Comparison of ENCODE assay signal across 9 mouse cellular contexts in genomic region chr13:21158785-21159474, GRCm38 (mm10). TPM values are rescaled to one million over a fixed set of nuclear protein-coding genes. Genes with fewer than 3 reads are reported as not detected.
DNase-seq lines count a peak whose midpoint lies in the region; ATAC-seq lines count a peak whose summit lies in the region.
"Had no signal": no experiment of that assay in that cellular context is flagged by ENCODE, and none has a peak within 500 bp of the region (broad histone marks: within the 10 kb centered on the region; RNA-seq: fewer than 3 reads in every experiment).

No protein-coding gene starts in this region.

- no peaks in the 10 kb centered on the region for H3K9me3 ChIP-seq in heart, embryonic 14.5 days (ENCODE audit: control insufficient read depth, low read length)
- H3K9me3 ChIP-seq in neural tube, embryonic 14.5 days (ENCODE audit: control insufficient read depth, low read length): no peaks in the 10 kb centered on the region

- peak overlapping the region; percentile 92 for H3K4me2 ChIP-seq in heart, embryonic 14.5 days (ENCODE audit: low read length)
- H3K4me2 ChIP-seq in neural tube, embryonic 14.5 days (ENCODE audit: low read depth, low read length): peak overlapping the region; percentile 94

- peak overlapping the region; percentile 76 for H3K9ac ChIP-seq in heart, embryonic 14.5 days (ENCODE audit: low read length)
- peak overlapping the region; percentile 47; the same call in 1 of the 2 replicates for H3K9ac ChIP-seq in neural tube, embryonic 14.5 days (replicated peaks; ENCODE audit: low read depth, low read length)

- DNase-seq in CD8-positive naive resting alpha-beta T cell, adult 2 months (ENCODE audit: low read depth in 2 of 2, low spot score in 2 of 2): peak; percentile 82 to 90
- peak; percentile 95 for DNase-seq in brain, adult 2 months (ENCODE audit: low read depth, low spot score)
- peak; percentile 89 for DNase-seq in kidney, postnatal 14 days
- DNase-seq in lung, adult 18-20 months: peak; percentile 89 to 91
- peak; percentile 76 for DNase-seq in testis, postnatal 14 days (ENCODE audit: low spot score)

- H3K36me3 ChIP-seq in heart, embryonic 14.5 days (ENCODE audit: control insufficient read depth, insufficient read depth, low read length): no peaks in the 10 kb centered on the region
- H3K36me3 ChIP-seq in neural tube, embryonic 14.5 days (ENCODE audit: control insufficient read depth, insufficient read depth, low read length): no peaks in the 10 kb centered on the region

- WGBS in heart, embryonic 14.5 days: under 1% methylated on average over 19 of the region's 19 CpGs
- under 1% methylated on average over 19 of the region's 19 CpGs for WGBS in neural tube, embryonic 14.5 days

- peak overlapping the region; percentile 22 to 30; a peak in 3 of 4 replicates for H3K27ac ChIP-seq in heart, embryonic 14.5 days (replicated peaks in 1 of 2; ENCODE audit: control insufficient read depth in 1 of 2, insufficient read depth in 1 of 2, low read depth in 2 of 2, low read length in 2 of 2)
- H3K27ac ChIP-seq in neural tube, embryonic 14.5 days (ENCODE audit: low read depth, low read length): no peak overlapping the region

- H3K4me3 ChIP-seq in heart, embryonic 14.5 days (ENCODE audit: control insufficient read depth in 1 of 2, insufficient read depth in 1 of 2, low read depth in 1 of 2, low read length in 2 of 2): peak overlapping the region; percentile 74 to 79
- peak overlapping the region; percentile 65 for H3K4me3 ChIP-seq in neural tube, embryonic 14.5 days (ENCODE audit: low read depth, low read length)

- ATAC-seq in erythroblast, adult 5-6 weeks (replicated peaks; ENCODE audit: low FRiP score, poor library complexity, severe bottlenecking): peak; percentile 46; the same call in 1 of the 2 replicates
- no peak for ATAC-seq in heart, embryonic 14.5 days (ENCODE audit: insufficient number of reproducible peaks, insufficient read depth, low FRiP score, low read depth)
- peak; percentile 32; the same call in 1 of the 2 replicates for ATAC-seq in neural tube, embryonic 14.5 days (ENCODE audit: low read depth)

- H3K4me1 ChIP-seq in heart, embryonic 14.5 days (ENCODE audit: control insufficient read depth in 2 of 2, insufficient read depth in 2 of 2, low read length in 2 of 2): no peaks in the 10 kb centered on the region
- 0 out of 2 replicates have a peak, but pooled peaks cover 4% of the 10 kb centered on the region for H3K4me1 ChIP-seq in neural tube, embryonic 14.5 days (ENCODE audit: control insufficient read depth, insufficient read depth, low read length)

- H3K27me3 ChIP-seq in heart, embryonic 14.5 days (ENCODE audit: control insufficient read depth, insufficient read depth, low read length): no peaks in the 10 kb centered on the region
- H3K27me3 ChIP-seq in neural tube, embryonic 14.5 days (ENCODE audit: control insufficient read depth, insufficient read depth, low read length): no peaks in the 10 kb centered on the region

RNA-seq across cellular contexts. Expression of gene Olfr1368, which starts 13.3 kb away (rescaled TPM):
- total RNA-seq in erythroblast, adult 5-6 weeks (2015; ENCODE audit: low replicate concordance): not detected in 2 replicates
- not detected in 2 replicates for total RNA-seq in erythroblast, adult 5-6 weeks (2017; ENCODE audit: low replicate concordance)
- polyA plus RNA-seq in heart, embryonic 14.5 days (2014; fragmentation: Nextera tagmentation; extraction: Ambion mirVana): not detected in 2 replicates
- polyA plus RNA-seq in neural tube, embryonic 14.5 days (2014; fragmentation: Nextera tagmentation; extraction: Ambion mirVana): not detected in 2 replicates
- polyA plus RNA-seq: gonadal fat pad, adult 2 months had no signal

RNA-seq across cellular contexts. Expression of gene Trim27, which starts 20.3 kb away (rescaled TPM):
- 11.9 and 18.4 TPM in 2 replicates for total RNA-seq in erythroblast, adult 5-6 weeks (2015; ENCODE audit: low replicate concordance)
- 37.4 and 42.5 TPM in 2 replicates for total RNA-seq in erythroblast, adult 5-6 weeks (2017; ENCODE audit: low replicate concordance)
- 71.9 and 80.1 TPM in 2 replicates for polyA plus RNA-seq in heart, embryonic 14.5 days (2014; fragmentation: Nextera tagmentation; extraction: Ambion mirVana)
- polyA plus RNA-seq in neural tube, embryonic 14.5 days (2014; fragmentation: Nextera tagmentation; extraction: Ambion mirVana): 68.2 and 87.9 TPM in 2 replicates

RNA-seq across cellular contexts. Expression of gene Olfr263, which starts 29.5 kb away (rescaled TPM):
- not detected in 2 replicates for total RNA-seq in erythroblast, adult 5-6 weeks (2015; ENCODE audit: low replicate concordance)
- total RNA-seq in erythroblast, adult 5-6 weeks (2017; ENCODE audit: low replicate concordance): not detected in 2 replicates
- polyA plus RNA-seq in heart, embryonic 14.5 days (2014; fragmentation: Nextera tagmentation; extraction: Ambion mirVana): not detected in 2 replicates
- not detected in 2 replicates for polyA plus RNA-seq in neural tube, embryonic 14.5 days (2014; fragmentation: Nextera tagmentation; extraction: Ambion mirVana)
- polyA plus RNA-seq: gonadal fat pad, adult 2 months had no signal

RNA-seq across cellular contexts. Expression of gene Olfr1369-ps1, which starts 47.6 kb away (rescaled TPM):
- total RNA-seq in erythroblast, adult 5-6 weeks (2015; ENCODE audit: low replicate concordance): not detected in 2 replicates
- not detected in 2 replicates for total RNA-seq in erythroblast, adult 5-6 weeks (2017; ENCODE audit: low replicate concordance)
- not detected in 2 replicates for polyA plus RNA-seq in heart, embryonic 14.5 days (2014; fragmentation: Nextera tagmentation; extraction: Ambion mirVana)
- not detected in 2 replicates for polyA plus RNA-seq in neural tube, embryonic 14.5 days (2014; fragmentation: Nextera tagmentation; extraction: Ambion mirVana)
- polyA plus RNA-seq: gonadal fat pad, adult 2 months had no signal
